Mouse (Mus musculus): ENCODE results near the gene Bach1. TPM values are rescaled to one million over a fixed set of nuclear protein-coding genes. Genes with fewer than 3 reads are reported as not detected.

The Bach1 gene
- total RNA-seq, 2 experiments from 2014 or later: 12.8 to 13.1 TPM

DNA sequence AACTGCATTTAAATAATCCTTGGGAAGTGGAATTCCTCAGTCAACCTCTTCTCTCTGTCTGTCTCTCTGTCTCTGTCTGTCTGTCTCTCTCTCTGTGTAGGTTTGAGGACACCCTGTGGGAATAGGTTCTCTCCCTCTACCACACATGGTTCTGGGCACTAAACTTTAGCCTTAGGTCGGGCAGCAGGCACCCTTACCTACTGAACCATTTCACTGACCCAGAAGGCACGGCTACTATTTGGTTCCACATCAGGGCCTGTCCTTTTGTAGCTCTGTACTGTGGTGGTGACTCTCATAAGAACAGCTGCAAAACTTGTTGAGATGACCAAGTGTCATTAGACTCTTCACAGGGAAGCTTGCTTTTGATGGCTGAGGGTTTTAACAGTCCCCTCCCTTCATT, 3.1 kb downstream of the Bach1 start:
- no peak for TF ChIP-seq CTCF (IDR thresholded peaks at IDR 0.05)
- H3K4me3 ChIP-seq: no peak overlapping the region
- intact Hi-C loops (cut with DNase I): no loop called here

DNA sequence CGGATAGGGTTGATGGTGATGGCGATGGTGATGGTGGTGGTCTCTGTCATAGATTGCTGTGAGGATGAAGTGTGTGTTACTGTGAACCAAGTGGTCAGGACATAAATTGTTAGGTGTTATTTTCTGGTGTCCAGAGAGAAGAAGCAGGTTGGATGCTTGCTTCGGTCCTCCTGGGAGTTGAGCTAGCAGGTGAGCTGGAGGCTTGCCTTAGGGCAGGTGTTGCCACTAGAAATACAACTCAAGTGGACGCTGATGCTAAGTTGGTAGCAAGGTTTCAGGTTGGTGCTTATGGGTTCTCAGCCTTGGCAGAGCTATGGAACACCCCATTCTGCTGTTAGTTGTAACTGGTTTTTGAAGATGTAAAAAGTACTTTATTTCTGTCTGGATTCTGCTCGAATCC, 4.1 kb downstream of the Bach1 start:
- Histone ChIP-seq H3K27ac (no peak overlapping the region), H3K4me3 (no peak overlapping the region)
- no peak for DNase-seq (ENCODE audit: extremely low spot score in 1 of 2, low spot score in 2 of 2)
- no peak for TF ChIP-seq CTCF (IDR thresholded peaks at IDR 0.05)
- intact Hi-C loops (cut with DNase I): no loop called here

More for the DNA sequence above, 3.1 kb downstream of the Bach1 start:
- H3K27ac ChIP-seq: no peak overlapping the region
- no peak for DNase-seq (ENCODE audit: extremely low spot score in 1 of 2, low spot score in 2 of 2)

- Histone ChIP-seq H3K4me3 (no peak overlapping the region), H3K27ac (no peak overlapping the region)
- TF ChIP-seq CTCF (IDR thresholded peaks at IDR 0.05): no peak
- intact Hi-C loops (cut with DNase I): no loop called here
- DNase-seq (ENCODE audit: extremely low spot score in 1 of 2, low spot score in 2 of 2): no peak
These were observed 5.5 kb downstream of the Bach1 start for GRCm38 (mm10) chr16:87704225-87704624.

DNA sequence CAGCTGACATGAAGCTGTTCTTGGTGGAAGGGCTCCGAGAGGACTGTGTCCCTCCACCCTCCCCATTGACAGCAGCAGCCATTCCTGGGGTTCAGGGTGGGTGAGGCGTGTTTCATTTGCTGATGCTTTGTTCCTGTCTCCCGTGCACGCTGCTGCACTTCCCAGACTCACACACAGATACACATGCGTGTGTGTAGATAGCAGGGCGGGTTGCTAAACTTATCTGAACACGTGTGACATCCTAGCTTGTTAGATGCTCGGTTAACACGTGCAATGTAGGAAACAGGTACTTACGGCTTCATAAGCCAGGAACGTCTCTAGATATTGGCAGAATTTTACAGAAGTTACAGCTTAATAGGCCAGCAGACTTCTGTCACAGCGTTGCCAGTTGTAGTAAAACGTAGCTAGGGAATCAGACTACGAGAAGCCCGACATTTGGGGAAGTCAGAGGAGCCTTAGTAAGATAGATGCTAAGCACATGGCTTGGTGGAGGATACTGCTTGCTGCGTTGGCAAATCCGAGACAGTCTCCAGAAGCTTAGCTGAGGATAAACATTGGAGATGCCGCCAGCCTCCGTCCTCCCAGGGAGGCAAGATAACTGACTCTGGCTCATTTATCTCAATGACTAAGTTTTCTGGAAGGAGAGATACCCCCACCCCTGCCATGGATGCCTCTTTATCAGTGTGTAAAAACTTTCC, 7.3 kb downstream of the Bach1 start:
- peak overlapping the region; percentile 14; the same call in 1 of the 2 replicates for H3K4me3 ChIP-seq
- no peak for DNase-seq (ENCODE audit: extremely low spot score in 1 of 2, low spot score in 2 of 2)
- intact Hi-C loops (cut with DNase I): no loop called here

DNA sequence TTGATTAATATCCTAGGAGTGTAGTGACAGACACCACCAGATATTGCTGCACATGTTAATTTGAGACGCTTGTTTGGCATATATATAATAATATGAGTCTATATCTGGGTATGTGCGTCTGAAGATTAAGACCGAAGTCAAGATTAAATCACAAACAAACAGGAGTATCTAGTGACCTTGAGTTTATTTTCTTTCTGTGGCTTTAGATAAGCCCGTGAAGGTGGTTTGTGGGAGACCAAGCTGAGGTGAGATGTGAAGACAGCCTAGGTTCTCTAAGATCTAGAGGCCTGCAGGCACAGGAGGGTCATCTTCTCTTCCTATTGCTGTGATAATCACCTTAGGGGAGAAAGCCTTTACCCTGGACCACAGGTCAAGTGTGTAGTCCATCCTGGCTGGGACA, 8.6 kb downstream of the Bach1 start:
- TF ChIP-seq CTCF (IDR thresholded peaks at IDR 0.05): no peak
- H3K4me3 ChIP-seq: no peak overlapping the region
- DNase-seq (ENCODE audit: extremely low spot score in 1 of 2, low spot score in 2 of 2): no peak
- no peak overlapping the region for H3K27ac ChIP-seq
- intact Hi-C loops (cut with DNase I): no loop called here

More for the DNA sequence above, 7.3 kb downstream of the Bach1 start:
- TF ChIP-seq CTCF (IDR thresholded peaks at IDR 0.05): no peak
- H3K27ac ChIP-seq: no peak overlapping the region

DNA sequence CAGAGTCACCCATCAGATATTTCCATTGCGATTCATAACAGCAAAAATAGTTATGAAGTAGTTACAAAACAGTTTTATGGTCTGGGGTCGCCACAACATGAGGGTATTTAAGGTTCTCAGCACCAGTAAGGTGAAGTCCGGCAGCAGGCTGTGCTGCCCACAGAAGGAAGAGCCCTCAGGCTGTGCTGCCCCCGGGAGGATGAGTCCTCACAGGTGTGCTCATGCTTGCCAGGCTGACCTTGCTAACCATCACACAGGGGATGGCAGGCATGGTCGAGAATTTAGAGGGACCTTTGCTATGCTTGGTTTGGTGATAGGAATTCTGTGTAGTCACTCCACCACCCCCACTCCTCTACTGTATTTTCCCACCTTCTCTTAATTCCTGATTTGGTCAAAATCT, 9.8 kb downstream of the Bach1 start:
- intact Hi-C loops (cut with DNase I): no loop called here
- no peak for TF ChIP-seq CTCF (IDR thresholded peaks at IDR 0.05)
- Histone ChIP-seq H3K27ac (no peak overlapping the region), H3K4me3 (no peak overlapping the region)
- no peak for DNase-seq (ENCODE audit: extremely low spot score in 1 of 2, low spot score in 2 of 2)

DNA sequence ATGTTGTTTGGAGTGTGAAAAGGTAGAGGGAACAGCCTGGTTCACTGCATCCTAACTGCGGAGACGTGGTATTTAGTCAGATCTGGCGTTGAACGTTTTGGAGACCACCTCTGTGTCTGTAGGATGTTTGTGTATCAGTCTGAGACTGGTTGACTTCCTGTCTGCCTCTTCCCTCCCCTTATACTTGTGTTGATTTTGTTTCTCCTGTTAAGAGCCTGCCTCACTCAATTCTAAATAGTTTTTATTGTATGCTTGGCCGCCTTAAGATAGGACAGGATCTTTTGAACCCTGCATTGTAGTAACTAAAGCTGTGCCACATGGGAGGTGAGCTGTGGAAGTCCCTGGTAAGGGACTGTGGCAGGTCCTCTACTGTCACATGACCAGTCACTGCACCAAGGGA, 10.4 kb downstream of the Bach1 start:
- no peak overlapping the region for H3K27ac ChIP-seq
- intact Hi-C loops (cut with DNase I): no loop called here
- no peak for TF ChIP-seq CTCF (IDR thresholded peaks at IDR 0.05)

GRCm38 (mm10) chr16:87709971-87710370, 11.2 kb downstream of the Bach1 start:
- intact Hi-C loops (cut with DNase I): no loop called here
- TF ChIP-seq CTCF (IDR thresholded peaks at IDR 0.05): no peak
- no peak overlapping the region for H3K4me3 ChIP-seq

More for the DNA sequence above, 10.4 kb downstream of the Bach1 start:
- no peak for DNase-seq (ENCODE audit: extremely low spot score in 1 of 2, low spot score in 2 of 2)
- H3K4me3 ChIP-seq: no peak overlapping the region

DNA sequence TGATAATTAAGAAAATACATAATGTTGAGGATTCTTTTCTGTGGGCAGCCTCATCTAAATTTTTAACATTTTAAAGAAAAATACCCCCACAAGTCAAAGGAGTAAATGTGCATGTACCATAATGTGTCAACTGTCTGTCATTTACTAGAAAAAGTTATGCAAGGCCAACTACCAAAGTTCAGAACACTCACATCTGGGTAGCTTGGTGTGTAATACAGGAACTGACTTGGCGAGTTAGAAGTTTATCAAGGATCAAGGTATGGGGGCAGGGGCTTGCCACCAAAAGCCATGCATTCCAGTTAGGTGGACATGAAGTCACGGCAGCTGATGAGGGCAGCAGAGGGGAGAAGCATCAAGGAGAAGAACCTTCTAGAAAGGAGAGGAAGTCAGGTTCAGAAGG, 13.2 kb downstream of the Bach1 start:
- TF ChIP-seq CTCF (IDR thresholded peaks at IDR 0.05): no peak

More at GRCm38 (mm10) chr16:87709971-87710370, 11.2 kb downstream of the Bach1 start:
- H3K27ac ChIP-seq: no peak overlapping the region
- no peak for DNase-seq (ENCODE audit: extremely low spot score in 1 of 2, low spot score in 2 of 2)

DNA sequence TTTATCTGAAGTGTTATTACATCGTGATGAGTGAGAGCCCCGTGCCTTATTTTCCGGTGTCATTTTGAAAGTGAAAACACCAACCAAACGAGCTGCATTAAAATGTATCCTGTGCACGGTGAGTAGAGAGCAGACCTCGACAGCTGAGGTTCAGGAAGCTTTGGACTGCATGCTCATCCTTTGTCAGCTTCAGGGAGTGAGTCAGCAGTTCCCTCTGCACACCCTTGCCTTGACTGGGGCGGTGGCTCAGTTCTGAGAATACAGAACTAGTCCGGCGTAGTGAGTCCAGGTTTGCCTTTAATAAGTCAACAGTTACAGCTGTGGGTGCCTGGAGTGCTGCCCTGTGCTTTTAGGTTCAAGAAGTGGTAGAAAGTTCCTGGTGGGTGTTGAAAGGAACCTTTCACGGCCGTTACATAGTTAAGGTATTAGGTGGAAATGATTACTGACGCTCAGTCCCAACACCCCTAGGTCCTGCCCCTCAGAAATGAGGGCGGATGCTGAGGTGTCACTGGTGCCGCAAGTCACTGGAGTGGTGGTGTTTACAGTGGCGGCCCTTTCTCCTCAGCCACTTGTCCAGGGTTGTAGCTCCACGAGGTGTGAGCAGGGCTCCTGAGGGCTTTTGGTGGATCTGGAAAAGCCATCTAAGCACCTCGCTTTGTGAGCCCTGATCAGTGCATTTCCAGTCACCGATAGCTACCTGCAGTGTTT, 14.4 kb downstream of the Bach1 start:
- intact Hi-C loops (cut with DNase I): no loop called here
- no peak for TF ChIP-seq CTCF (IDR thresholded peaks at IDR 0.05)
- Histone ChIP-seq H3K4me3 (no peak overlapping the region), H3K27ac (no peak overlapping the region)
- DNase-seq (ENCODE audit: extremely low spot score in 1 of 2, low spot score in 2 of 2): no peak

More for the DNA sequence above, 13.2 kb downstream of the Bach1 start:
- H3K4me3 ChIP-seq: no peak overlapping the region
- no peak for DNase-seq (ENCODE audit: extremely low spot score in 1 of 2, low spot score in 2 of 2)
- H3K27ac ChIP-seq: no peak overlapping the region
- intact Hi-C loops (cut with DNase I): no loop called here

DNA sequence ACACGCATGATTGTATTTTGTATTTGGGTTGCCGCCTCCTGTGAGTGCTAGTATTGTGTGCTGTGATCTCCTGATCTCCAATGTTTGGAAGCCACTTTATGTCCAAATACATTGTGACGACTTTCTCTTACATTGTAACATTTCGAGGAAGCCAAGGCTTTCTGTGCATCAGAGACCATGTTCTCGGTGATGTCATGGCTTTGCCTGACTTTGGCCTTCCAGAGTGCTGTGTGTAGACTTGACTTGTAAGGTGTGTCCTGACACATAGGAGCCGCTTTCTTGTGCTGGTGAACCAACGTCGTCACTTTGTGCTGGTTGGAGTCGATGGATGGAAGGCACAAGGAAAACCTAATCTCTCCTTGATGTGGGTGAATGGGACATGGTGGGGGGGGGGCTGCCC, 15.8 kb downstream of the Bach1 start:
- no peak overlapping the region for H3K4me3 ChIP-seq
- H3K27ac ChIP-seq: no peak overlapping the region
- intact Hi-C loops (cut with DNase I): no loop called here
- no peak for TF ChIP-seq CTCF (IDR thresholded peaks at IDR 0.05)
- DNase-seq (ENCODE audit: extremely low spot score in 1 of 2, low spot score in 2 of 2): no peak

GRCm38 (mm10) chr16:87715221-87715620, 16.5 kb downstream of the Bach1 start:
- TF ChIP-seq CTCF (IDR thresholded peaks at IDR 0.05): no peak
- intact Hi-C loops (cut with DNase I): no loop called here
- Histone ChIP-seq H3K4me3 (no peak overlapping the region), H3K27ac (no peak overlapping the region)
- no peak for DNase-seq (ENCODE audit: extremely low spot score in 1 of 2, low spot score in 2 of 2)

- TF ChIP-seq CTCF (IDR thresholded peaks at IDR 0.05): no peak
- Histone ChIP-seq H3K4me3 (no peak overlapping the region), H3K27ac (no peak overlapping the region)
- intact Hi-C loops (cut with DNase I): no loop called here
- no peak for DNase-seq (ENCODE audit: extremely low spot score in 1 of 2, low spot score in 2 of 2)
These were observed 17.5 kb downstream of the Bach1 start for GRCm38 (mm10) chr16:87716269-87716668.
